Mouse (Mus musculus) liver, postnatal 0 days (tissue): ENCODE measurements at regions not wholly inside any gene's neighbourhood (a gene's known extent, or its start where the extent isn't known, plus 50 kb on each side); places are given as distances from the start of the nearest gene placed in this dataset.

Source experiments
- CTCF ChIP-seq: sonication (generic); IDR thresholded peaks from 2 replicates; pipeline ENCODE4 v1.5.1; 2016; ENCODE audit warnings: antibody characterized with exemption, low read depth
- EP300 ChIP-seq: IDR thresholded peaks from 2 replicates; pipeline ENCODE4 v1.6.1; 2016; ENCODE audit warnings: antibody characterized with exemption, low read depth, mild to moderate bottlenecking

DNA sequence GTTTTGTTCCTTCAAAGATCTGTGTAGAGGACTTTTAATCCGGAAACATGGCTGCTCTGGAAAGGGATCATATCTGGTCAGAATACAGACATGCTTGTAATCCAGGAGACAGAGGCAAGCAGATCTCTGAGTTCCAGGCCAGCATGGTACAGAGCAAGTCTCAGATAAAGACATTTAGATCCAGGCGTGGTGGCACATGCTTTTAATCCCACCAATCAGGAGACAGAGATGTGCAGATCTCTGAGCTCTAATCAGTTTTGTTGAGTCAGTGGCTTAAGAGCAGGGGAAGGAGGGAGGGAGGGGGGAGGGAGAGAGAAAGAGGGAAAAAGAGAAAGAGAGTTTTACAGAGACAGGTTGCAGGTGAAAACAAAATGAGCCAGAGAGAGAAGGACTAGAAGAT is 372.0 kb downstream of the Pdha2 start:
- no peak for TF ChIP-seq CTCF
- TF ChIP-seq EP300: no peak
